Mouse (Mus musculus) neural tube, embryonic 12.5 days (tissue): ENCODE measurements around the gene Apbb2. TPM values are rescaled to one million over a fixed set of nuclear protein-coding genes. Genes with fewer than 3 reads are reported as not detected.

Experiments used
- ATAC-seq: fragments of 200-750 bp; cut with Nextera tagmentation; 2 replicates; pipeline ENCODE4 v1.8.0; 2017; ENCODE audit warnings: low read depth, mild to moderate bottlenecking, moderate TSS enrichment, moderate library complexity; ENCODE audit not compliant: low FRiP score
- H3K27ac ChIP-seq: fragments of 300-500 bp; sonication (generic); 2 replicates; pipeline ENCODE4 v1.5.1; 2016
- H3K27me3 ChIP-seq: fragments of 300-500 bp; sonication (generic); replicated peaks from 2 replicates; pipeline ENCODE4 v1.6.1; 2016; ENCODE audit warnings: mild to moderate bottlenecking
- H3K36me3 ChIP-seq: fragments of 300-500 bp; sonication (generic); 2 replicates; pipeline ENCODE4 v1.6.1; 2016; ENCODE audit warnings: mild to moderate bottlenecking
- H3K4me1 ChIP-seq: fragments of 300-500 bp; sonication (generic); 2 replicates; pipeline ENCODE4 v1.6.1; 2016
- H3K4me2 ChIP-seq: fragments of 300-500 bp; sonication (generic); replicated peaks from 2 replicates; pipeline ENCODE4 v1.6.1; 2016; ENCODE audit warnings: mild to moderate bottlenecking
- H3K4me3 ChIP-seq: fragments of 300-500 bp; sonication (generic); 2 replicates; pipeline ENCODE4 v1.5.1; 2016
- H3K9ac ChIP-seq: fragments of 300-500 bp; sonication (generic); 2 replicates; pipeline ENCODE4 v1.6.1; 2016; ENCODE audit warnings: mild to moderate bottlenecking
- H3K9me3 ChIP-seq: fragments of 300-500 bp; sonication (generic); 2 replicates; pipeline ENCODE4 v1.6.1; 2016; ENCODE audit warnings: mild to moderate bottlenecking
- WGBS: fragments of 180-500 bp; shearing (Covaris S2); methylation state at CpG from one replicate; pipeline ENCODE4 v1.1.7; 2016; 5-methylcytosine and 5-hydroxymethylcytosine counted together
- polyA plus RNA-seq: library from polyadenylated mRNA; unstranded; fragments of >200 nt; fragmentation: Nextera tagmentation; extraction: Ambion mirVana; gene quantifications from 2 replicates; pipeline ENCODE4 v1.2.1, GENCODE M21; 2016

Apbb2 gene
- polyA plus RNA-seq, 1 experiment from 2014 or later = 80.5 TPM

DNA sequence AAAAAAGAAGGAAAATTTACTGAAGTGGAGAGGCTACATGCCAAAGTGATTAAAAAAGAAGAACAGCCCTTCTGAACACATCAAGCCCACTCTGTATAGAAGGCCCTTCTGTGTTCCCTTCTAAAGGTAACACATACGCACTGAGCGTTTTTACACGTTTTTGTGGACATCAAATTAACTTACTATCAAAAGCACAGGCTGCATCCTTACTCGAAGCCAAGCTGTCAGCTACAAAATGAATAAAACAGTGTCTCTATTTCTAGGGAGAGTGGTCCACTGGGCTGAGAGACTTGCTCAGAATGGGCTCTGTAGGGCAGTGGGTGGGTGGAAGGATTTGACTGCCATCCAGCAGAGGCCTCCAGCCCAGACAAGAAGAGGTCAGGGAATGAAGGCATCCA, 126.0 kb downstream of the Apbb2 start:
- no peak for ATAC-seq
- no peaks in the 10 kb centered on the region for H3K36me3 ChIP-seq
- WGBS = 84% methylated on average over 4 of the region's 4 CpGs
- no peak overlapping the region for H3K4me3 ChIP-seq
- H3K4me1 ChIP-seq = peaks cover 13% of the 10 kb centered on the region
- no peak overlapping the region for H3K9ac ChIP-seq
- H3K9me3 ChIP-seq = no peaks in the 10 kb centered on the region
- H3K27me3 ChIP-seq = no peaks in the 10 kb centered on the region
- no peak overlapping the region for H3K27ac ChIP-seq
- no peak overlapping the region for H3K4me2 ChIP-seq

- Histone ChIP-seq H3K9ac (no peak overlapping the region), H3K9me3 (no peaks in the 10 kb centered on the region), H3K36me3 (no peaks in the 10 kb centered on the region), H3K4me1 (peaks cover 9% of the 10 kb centered on the region), H3K4me3 (no peak overlapping the region), H3K4me2 (no peak overlapping the region), H3K27ac (no peak overlapping the region), H3K27me3 (no peaks in the 10 kb centered on the region)
- ATAC-seq = peak; percentile 36; the same call in 1 of the 2 replicates
- WGBS = 71% methylated on average over 14 of the region's 14 CpGs
These were observed 126.5 kb downstream of the Apbb2 start for GRCm38 (mm10) chr5:66491907-66492562.

DNA sequence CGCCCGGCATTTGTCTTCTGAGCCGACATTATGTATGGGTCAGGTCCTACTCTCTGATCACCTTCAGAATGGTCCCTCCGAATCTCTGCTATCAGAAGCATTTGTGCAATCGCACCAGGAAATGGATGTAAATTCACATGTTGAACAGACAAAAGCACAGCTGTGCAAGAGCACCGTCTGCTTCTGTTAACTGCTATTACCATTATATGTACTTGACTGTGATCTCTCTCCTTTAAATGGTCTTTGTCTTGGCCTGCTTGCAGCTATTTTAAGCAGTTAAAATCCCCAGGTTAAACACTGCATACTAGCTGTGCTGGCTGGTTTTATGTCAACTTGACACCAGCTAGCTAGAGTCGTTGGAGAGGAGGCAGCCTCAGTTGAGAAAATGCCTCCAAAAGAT, 132.6 kb downstream of the Apbb2 start:
- H3K9me3 ChIP-seq = no peaks in the 10 kb centered on the region
- 27% methylated on average over 7 of the region's 7 CpGs for WGBS
- 0 out of 2 replicates have a peak, but pooled peaks have one; percentile 21 for ATAC-seq
- 0 out of 2 replicates have a peak, but pooled peaks cover 3% of the 10 kb centered on the region for H3K36me3 ChIP-seq
- H3K27me3 ChIP-seq = no peaks in the 10 kb centered on the region
- H3K4me1 ChIP-seq = peaks cover 13% of the 10 kb centered on the region
- H3K9ac ChIP-seq = no peak overlapping the region
- no peak overlapping the region for H3K4me2 ChIP-seq
- H3K27ac ChIP-seq = no peak overlapping the region
- no peak overlapping the region for H3K4me3 ChIP-seq

- 88% methylated on average over 10 of the region's 10 CpGs for WGBS
- Histone ChIP-seq H3K27ac (no peak overlapping the region), H3K4me1 (0 out of 2 replicates have a peak, but pooled peaks cover 3% of the 10 kb centered on the region), H3K27me3 (no peaks in the 10 kb centered on the region), H3K9ac (no peak overlapping the region), H3K36me3 (no peaks in the 10 kb centered on the region), H3K9me3 (no peaks in the 10 kb centered on the region), H3K4me2 (no peak overlapping the region), H3K4me3 (no peak overlapping the region)
- ATAC-seq = no peak
These were observed 142.3 kb downstream of the Apbb2 start for GRCm38 (mm10) chr5:66476266-66476665.

DNA sequence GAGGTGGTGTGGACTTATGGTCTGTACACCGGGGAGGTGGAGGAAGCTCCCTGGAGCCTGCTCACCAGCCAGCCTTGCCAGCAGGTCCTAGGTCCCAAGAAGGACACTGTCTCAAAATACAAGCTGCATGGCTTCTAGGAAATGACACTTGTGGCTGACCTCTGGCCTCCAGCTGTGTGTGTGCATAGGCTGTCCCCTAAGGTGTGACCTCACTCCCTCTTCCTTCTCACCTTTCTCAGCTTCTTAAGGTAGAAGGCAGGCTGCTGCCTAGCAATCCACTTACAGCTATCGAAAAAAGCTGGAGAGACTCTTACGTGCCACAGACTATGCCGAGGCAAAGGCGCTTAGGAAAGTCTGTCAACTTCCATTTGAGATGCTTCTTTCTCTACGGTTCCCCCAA, 142.8 kb downstream of the Apbb2 start:
- 94% methylated on average over 6 of the region's 6 CpGs for WGBS
- Histone ChIP-seq H3K9ac (no peak overlapping the region), H3K9me3 (no peaks in the 10 kb centered on the region), H3K4me2 (no peak overlapping the region), H3K36me3 (no peaks in the 10 kb centered on the region), H3K27ac (no peak overlapping the region), H3K27me3 (no peaks in the 10 kb centered on the region), H3K4me3 (no peak overlapping the region), H3K4me1 (0 out of 2 replicates have a peak, but pooled peaks cover 3% of the 10 kb centered on the region)
- ATAC-seq = no peak

DNA sequence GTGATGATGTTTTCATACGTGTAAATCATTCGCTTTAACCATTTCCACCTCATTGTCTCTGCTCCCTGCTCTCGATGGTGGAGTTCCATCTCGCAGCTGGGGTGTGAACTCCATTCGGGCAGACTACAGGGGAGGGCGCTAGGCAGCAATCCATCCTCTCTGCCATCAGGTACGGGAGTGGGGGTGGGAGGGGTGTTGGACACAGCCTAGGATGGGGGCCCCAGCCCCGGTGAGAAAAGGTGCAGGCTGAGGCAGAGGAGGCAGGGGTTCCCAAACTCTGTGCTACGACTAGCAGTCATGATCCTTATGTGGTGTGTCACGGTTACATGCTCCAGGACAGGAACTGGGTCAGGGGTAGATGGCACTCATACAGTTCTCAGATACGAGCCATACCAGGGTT, 144.4 kb downstream of the Apbb2 start:
- no peak overlapping the region for H3K27ac ChIP-seq
- no peaks in the 10 kb centered on the region for H3K9me3 ChIP-seq
- no peak for ATAC-seq
- H3K9ac ChIP-seq = no peak overlapping the region
- 0 out of 2 replicates have a peak, but pooled peaks cover 3% of the 10 kb centered on the region for H3K4me1 ChIP-seq
- H3K4me2 ChIP-seq = no peak overlapping the region
- H3K27me3 ChIP-seq = no peaks in the 10 kb centered on the region
- no peak overlapping the region for H3K4me3 ChIP-seq
- no peaks in the 10 kb centered on the region for H3K36me3 ChIP-seq
- 68% methylated on average over 11 of the region's 11 CpGs for WGBS

GRCm38 (mm10) chr5:66473599-66473998, 145.0 kb downstream of the Apbb2 start:
- no peak overlapping the region for H3K27ac ChIP-seq
- no peaks in the 10 kb centered on the region for H3K27me3 ChIP-seq
- ATAC-seq = no peak
- whole genome bisulfite sequencing = 25% methylated on average over 12 of the region's 12 CpGs
- no peaks in the 10 kb centered on the region for H3K36me3 ChIP-seq
- H3K4me2 ChIP-seq = no peak overlapping the region
- no peaks in the 10 kb centered on the region for H3K9me3 ChIP-seq
- H3K4me1 ChIP-seq = 0 out of 2 replicates have a peak, but pooled peaks cover 3% of the 10 kb centered on the region
- H3K9ac ChIP-seq = no peak overlapping the region
- no peak overlapping the region for H3K4me3 ChIP-seq

- H3K4me3 ChIP-seq = no peak overlapping the region
- no peak overlapping the region for H3K9ac ChIP-seq
- no peak for ATAC-seq
- no peak overlapping the region for H3K4me2 ChIP-seq
- 0 out of 2 replicates have a peak, but pooled peaks cover 3% of the 10 kb centered on the region for H3K4me1 ChIP-seq
- no peak overlapping the region for H3K27ac ChIP-seq
- no peaks in the 10 kb centered on the region for H3K9me3 ChIP-seq
- no peaks in the 10 kb centered on the region for H3K27me3 ChIP-seq
- WGBS = 89% methylated on average over 5 of the region's 5 CpGs
- H3K36me3 ChIP-seq = no peaks in the 10 kb centered on the region
These were observed 147.7 kb downstream of the Apbb2 start for GRCm38 (mm10) chr5:66470837-66471236.

DNA sequence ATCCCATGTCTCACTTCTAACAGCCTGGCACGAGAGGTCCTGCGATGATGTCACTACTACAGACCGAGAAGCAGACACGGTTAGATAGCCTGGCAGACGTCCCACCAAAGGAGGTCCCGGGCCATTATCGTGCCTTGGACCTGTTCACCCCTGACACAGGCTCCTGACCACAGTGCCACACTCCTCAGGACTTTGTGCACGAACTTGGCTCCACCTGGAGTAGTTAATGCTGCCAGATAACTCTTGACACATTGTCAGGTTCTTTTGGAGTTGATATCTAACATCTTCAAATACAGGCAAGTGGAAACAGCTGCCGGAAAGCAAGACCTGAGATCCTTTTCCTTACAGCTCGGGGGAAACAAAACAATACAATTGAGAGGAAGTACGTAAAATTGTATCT, 148.9 kb downstream of the Apbb2 start:
- no peak overlapping the region for H3K4me3 ChIP-seq
- no peak overlapping the region for H3K9ac ChIP-seq
- no peaks in the 10 kb centered on the region for H3K36me3 ChIP-seq
- H3K9me3 ChIP-seq = no peaks in the 10 kb centered on the region
- H3K27me3 ChIP-seq = no peaks in the 10 kb centered on the region
- no peak for ATAC-seq
- 89% methylated on average over 11 of the region's 11 CpGs for WGBS
- 0 out of 2 replicates have a peak, but pooled peaks cover 8% of the 10 kb centered on the region for H3K4me1 ChIP-seq
- no peak overlapping the region for H3K27ac ChIP-seq
- H3K4me2 ChIP-seq = no peak overlapping the region

DNA sequence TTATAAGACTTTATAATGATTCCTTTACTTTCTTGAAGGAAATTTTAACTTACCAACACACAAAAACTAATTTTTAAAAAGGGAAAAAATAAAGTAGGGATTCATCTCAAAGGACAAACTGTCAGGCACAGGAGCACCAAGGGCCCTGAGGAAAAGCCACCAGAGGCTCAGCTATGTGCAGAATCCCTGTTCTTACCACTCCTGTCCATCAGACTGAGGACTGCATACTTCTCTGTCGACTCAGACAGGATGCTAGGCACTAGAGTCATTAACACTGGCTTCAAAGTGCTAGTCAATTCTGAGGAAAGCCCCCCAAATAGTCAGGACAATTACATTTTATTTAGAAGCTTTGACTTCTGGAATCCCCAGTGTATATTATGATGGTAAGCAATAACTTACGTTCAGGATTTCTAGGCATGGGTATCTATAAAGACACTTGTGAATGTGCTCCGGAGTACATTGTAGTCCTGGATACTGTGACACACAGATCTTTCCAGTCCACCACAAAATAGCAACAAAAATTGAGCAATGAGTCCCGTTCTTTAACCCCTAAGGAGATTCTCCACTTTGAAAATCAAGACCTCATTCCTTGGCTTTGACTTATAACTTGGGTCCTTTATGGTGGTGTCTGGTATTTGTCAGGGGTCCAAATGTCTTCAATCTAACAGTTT, 150.1 kb downstream of the Apbb2 start:
- Histone ChIP-seq H3K4me3 (no peak overlapping the region), H3K9me3 (no peaks in the 10 kb centered on the region), H3K36me3 (no peaks in the 10 kb centered on the region), H3K27me3 (no peaks in the 10 kb centered on the region), H3K4me1 (peaks cover 5% of the 10 kb centered on the region; the same call in 1 of the 2 replicates), H3K9ac (no peak overlapping the region), H3K27ac (no peak overlapping the region), H3K4me2 (no peak overlapping the region)
- 80% methylated on average over 4 of the region's 4 CpGs for WGBS
- ATAC-seq = no peak

GRCm38 (mm10) chr5:66462665-66463064, 155.9 kb downstream of the Apbb2 start:
- H3K4me2 ChIP-seq = no peak overlapping the region
- no peak overlapping the region for H3K9ac ChIP-seq
- peaks cover 2% of the 10 kb centered on the region; the same call in 1 of the 2 replicates for H3K36me3 ChIP-seq
- H3K27ac ChIP-seq = no peak overlapping the region
- WGBS = 73% methylated on average over 8 of the region's 8 CpGs
- H3K4me1 ChIP-seq = peaks cover 5% of the 10 kb centered on the region; the same call in 1 of the 2 replicates
- no peaks in the 10 kb centered on the region for H3K9me3 ChIP-seq
- no peaks in the 10 kb centered on the region for H3K27me3 ChIP-seq
- H3K4me3 ChIP-seq = no peak overlapping the region
- no peak for ATAC-seq

- 85% methylated on average over 5 of the region's 5 CpGs for WGBS
- H3K27ac ChIP-seq = no peak overlapping the region
- H3K4me1 ChIP-seq = no peaks in the 10 kb centered on the region; the same call in 1 of the 2 replicates
- H3K9ac ChIP-seq = no peak overlapping the region
- H3K27me3 ChIP-seq = no peaks in the 10 kb centered on the region
- no peaks in the 10 kb centered on the region for H3K9me3 ChIP-seq
- H3K4me3 ChIP-seq = no peak overlapping the region
- ATAC-seq = no peak
- peaks cover 2% of the 10 kb centered on the region; the same call in 1 of the 2 replicates for H3K36me3 ChIP-seq
- H3K4me2 ChIP-seq = no peak overlapping the region
These were observed 159.7 kb downstream of the Apbb2 start for GRCm38 (mm10) chr5:66458851-66459250.
